Mouse (Mus musculus) layer of hippocampus, postnatal 25 days (tissue): Measurements from ENCODE around the gene Lce3b. TPM values are rescaled to one million over a fixed set of nuclear protein-coding genes. Genes with fewer than 3 reads are reported as not detected.

Source experiments
- DNase-seq, 2 experiments: peaks; one replicate each; pipeline ENCODE4 v3.0.0; 2022; ENCODE audit warnings: mixed read lengths in 2 of 2, low spot score in 1 of 2; ENCODE audit errors: extremely low spot score in 1 of 2
- total RNA-seq, 2 experiments: library from RNA; stranded (reverse); gene quantifications; 2 replicates each; pipeline ENCODE4 v1.2.3; 2021

Gene Lce3b
- not detected for total RNA-seq

GRCm38 (mm10) chr3:92932679-92933078 is at the start of gene Lce3b:
TSS of gene Lce3b (plus strand) at chr3:92932979.
- DNase-seq, result no peak

DNA sequence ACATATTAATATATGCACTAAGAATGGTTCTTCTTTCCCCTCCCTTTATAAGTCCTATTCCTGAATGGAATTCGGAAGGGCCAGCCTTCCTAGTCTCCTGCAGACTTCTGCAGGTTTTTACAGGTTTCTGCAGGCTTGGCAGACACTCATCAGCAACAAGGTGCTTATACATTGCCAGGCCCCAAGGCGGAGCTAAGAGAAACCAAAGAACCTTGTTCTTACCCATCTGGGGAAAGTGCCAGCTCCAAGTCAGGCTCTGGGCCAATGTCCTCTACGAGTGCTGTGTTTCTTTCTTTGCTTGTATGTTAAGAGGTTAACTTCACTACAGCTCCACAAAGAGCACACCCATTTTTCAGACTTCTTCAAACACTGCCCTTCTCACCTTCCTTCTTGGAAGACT is 38.7 kb upstream of the Lce3b start:
- DNase-seq, result no peak

DNA sequence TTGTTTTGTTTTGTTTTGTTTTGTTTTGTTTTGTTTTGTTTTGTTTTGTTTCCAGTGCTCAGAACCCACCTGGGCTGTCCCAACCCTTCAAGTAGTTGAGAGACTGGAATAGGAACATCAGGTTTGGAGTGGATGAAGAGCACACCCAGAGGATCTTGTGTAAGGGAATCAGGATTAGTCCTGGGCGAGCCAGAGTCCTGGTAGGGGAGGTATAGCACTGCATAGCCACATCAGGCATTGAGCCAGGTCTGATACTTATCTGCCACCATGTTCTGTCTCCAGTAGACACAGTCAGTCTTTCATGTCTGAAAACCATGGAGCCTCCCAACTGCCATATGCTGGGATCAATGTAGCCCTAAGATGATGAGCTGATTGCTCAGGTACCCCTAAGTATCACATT is 38.3 kb upstream of the Lce3b start:
- no peak for DNase-seq

GRCm38 (mm10) chr3:92902992-92903391 is 29.8 kb upstream of the Lce3b start:
- peak; percentile 17 to 67 for DNase-seq

- no peak for DNase-seq
Observed at GRCm38 (mm10) chr3:92903640-92904039, 29.1 kb upstream of the Lce3b start.

DNA sequence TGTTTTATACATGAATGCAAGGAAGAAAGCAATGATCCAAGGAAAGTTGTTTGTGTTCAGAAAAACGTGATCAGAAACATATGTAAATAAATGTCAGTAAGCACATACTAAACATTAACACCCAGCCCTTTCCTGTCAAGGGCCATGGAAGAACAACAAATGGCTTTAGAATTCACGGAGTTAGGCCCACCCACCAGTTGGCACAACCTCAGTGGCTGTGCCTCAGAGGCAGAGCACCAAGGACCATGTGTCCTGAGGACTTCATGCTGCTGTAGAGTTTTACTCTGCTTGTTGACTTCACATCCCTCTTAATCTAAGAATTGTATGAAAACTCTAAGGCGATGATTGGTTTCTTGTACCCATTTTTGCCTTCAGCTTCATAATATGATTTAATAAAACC is 27.6 kb upstream of the Lce3b start:
- no peak for DNase-seq

GRCm38 (mm10) chr3:92907571-92907970 is 25.2 kb upstream of the Lce3b start:
- DNase-seq, result peak in 1 of 2 experiments; percentile 28

DNA sequence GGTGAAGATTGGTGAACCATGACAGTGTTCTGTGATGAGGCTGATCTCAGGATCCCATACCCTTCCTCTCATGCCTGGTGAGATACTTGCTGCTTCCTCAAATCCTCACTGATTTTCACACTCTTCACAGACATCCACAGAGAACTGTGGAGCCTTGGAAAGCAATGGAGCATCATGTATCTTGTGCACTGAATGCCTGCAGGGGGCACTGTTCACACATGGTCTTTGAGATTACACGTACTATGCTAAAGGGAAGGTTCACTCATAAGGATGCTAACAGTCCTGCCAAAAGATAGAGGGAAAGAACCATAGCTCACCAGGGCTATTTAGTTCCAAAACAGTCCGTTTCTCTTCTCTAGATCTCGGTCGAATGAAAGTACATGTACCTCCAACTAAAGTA is 12.4 kb upstream of the Lce3b start:
- peak in 1 of 2 experiments; percentile 43 for DNase-seq

DNA sequence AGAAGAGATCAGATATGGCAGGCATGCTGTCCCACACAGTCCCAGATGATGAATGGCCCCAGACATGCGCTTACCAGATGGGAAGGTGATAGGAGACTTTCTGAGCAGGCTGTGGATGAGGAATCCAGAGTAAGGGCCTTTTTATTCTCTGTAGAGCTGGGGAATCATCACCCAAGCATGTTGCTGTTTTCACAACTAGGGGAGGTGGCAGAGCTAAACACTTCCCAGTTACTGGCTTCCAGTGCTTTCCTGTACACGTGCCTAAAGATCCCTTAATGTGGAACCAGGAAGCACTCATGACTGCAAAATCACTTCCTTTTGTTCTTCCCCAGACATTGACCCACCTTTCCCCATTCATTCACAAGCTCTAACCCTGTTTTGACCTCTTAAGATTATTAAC is 6.6 kb upstream of the Lce3b start, which contains the start of gene Lce3a:
Gene Lce3a, minus strand, starts transcription at position 101 of the 400 bp plus-strand sequence.
- no peak for DNase-seq

DNA sequence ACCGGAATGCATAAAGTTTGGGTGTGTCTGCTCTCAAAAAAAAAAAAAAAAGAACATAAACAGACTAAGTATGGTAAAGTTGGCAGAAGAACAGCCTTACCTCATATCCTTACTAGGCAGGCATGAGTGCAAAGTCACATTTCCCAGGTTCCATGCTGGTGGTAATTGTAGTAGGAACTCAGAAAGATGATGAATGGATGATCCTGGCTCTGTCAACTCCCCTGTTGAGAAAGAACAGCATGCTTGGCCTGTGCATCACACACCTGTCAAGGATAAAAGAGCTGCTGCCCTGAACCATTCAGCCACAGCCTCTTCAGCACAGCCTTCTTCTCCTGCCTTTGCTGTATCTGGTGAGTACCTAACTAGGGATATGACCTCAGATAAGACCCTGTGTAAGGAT is 11.4 kb downstream of the Lce3b start, which contains the start of gene Lce3c:
Gene Lce3c, plus strand, starts transcription at position 301 of the 400 bp plus-strand sequence.
- no peak for DNase-seq

- no peak for DNase-seq
Observed at GRCm38 (mm10) chr3:92957090-92957489, 24.3 kb downstream of the Lce3b start, which contains the start of gene Lce3d. TSS of gene Lce3d (plus strand) at chr3:92957390.

- DNase-seq, result no peak
Observed at GRCm38 (mm10) chr3:92966761-92967160, 34.0 kb downstream of the Lce3b start, which contains the start of gene Lce3e. TSS of gene Lce3e (plus strand) at chr3:92967061.

DNA sequence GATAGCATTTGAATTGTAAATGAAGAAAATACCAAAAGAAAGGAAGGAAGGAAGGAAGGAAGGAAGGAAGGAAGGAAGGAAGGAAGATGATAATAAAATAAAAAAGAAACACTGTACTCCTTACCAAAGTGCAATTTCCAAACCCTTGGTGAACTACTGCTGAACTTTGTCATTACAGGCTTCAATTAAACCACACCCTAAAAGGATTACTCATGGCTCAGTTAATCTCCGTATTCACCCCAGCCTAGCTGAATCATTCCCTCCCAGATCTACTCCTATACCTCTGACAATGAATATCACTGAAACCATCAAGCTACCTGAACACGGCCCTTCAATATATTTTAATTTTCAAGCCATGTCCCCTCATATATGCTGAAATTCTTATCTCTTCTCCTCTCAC is 45.7 kb downstream of the Lce3b start:
- DNase-seq, result no peak

Other genes with a start within 250 kb of the Lce3b start
- not detected for gene Lce1d, start 245.8 kb upstream of the Lce3b start, total RNA-seq
- not detected for gene Lce1e, start 223.9 kb upstream of the Lce3b start, total RNA-seq
- not detected for gene Lce1f, start 212.6 kb upstream of the Lce3b start, total RNA-seq
- not detected for gene Gm38119, start 193.9 kb upstream of the Lce3b start, total RNA-seq
- not detected for gene Lce1g, start 180.6 kb upstream of the Lce3b start, total RNA-seq
- not detected for gene Lce1h, start 167.9 kb upstream of the Lce3b start, total RNA-seq
- gene Lce1i, start 154.1 kb upstream of the Lce3b start, total RNA-seq, result not detected
- gene Lce1j, start 142.5 kb upstream of the Lce3b start, total RNA-seq, result not detected
- not detected for gene Lce1k, start 125.1 kb upstream of the Lce3b start, total RNA-seq
- gene Kprp, start 105.7 kb upstream of the Lce3b start, total RNA-seq, result not detected
- not detected for gene Lce1l, start 81.7 kb upstream of the Lce3b start, total RNA-seq
- gene 2310050C09Rik, start 62.8 kb upstream of the Lce3b start, total RNA-seq, result not detected
- gene Lce3a, start 6.7 kb upstream of the Lce3b start, total RNA-seq, result not detected
- gene Lce3c, start 11.5 kb downstream of the Lce3b start, total RNA-seq, result not detected
- not detected for gene Lce3d, start 24.4 kb downstream of the Lce3b start, total RNA-seq
- gene Lce3e, start 34.1 kb downstream of the Lce3b start, total RNA-seq, result not detected
- not detected for gene Lce3f, start 59.2 kb downstream of the Lce3b start, total RNA-seq
- gene Crct1, start 82.7 kb downstream of the Lce3b start, total RNA-seq, result not detected
- not detected for gene Lce1m, start 86.1 kb downstream of the Lce3b start, total RNA-seq
- not detected for gene Gm4858, start 135.8 kb downstream of the Lce3b start, total RNA-seq
- gene Crnn, start 211.8 kb downstream of the Lce3b start, total RNA-seq, result not detected